Mouse (Mus musculus): ENCODE results near the gene Frem2. TPM values are rescaled to one million over a fixed set of nuclear protein-coding genes. Genes with fewer than 3 reads are reported as not detected.

Gene Frem2
- polyA plus RNA-seq, 1 experiment from 2014 or later: 4.0 TPM

GRCm38 (mm10) chr3:53571663-53572062, 85.5 kb downstream of the Frem2 start:
- Histone ChIP-seq H3K36me3 (replicated peaks) (no peaks in the 10 kb centered on the region), H3K4me3 (no peak overlapping the region), H3K27me3 (ENCODE audit: poor library complexity, severe bottlenecking) (no peaks in the 10 kb centered on the region), H3K9me3 (no peaks in the 10 kb centered on the region), H3K27ac (no peak overlapping the region), H3K4me1 (peaks cover 19% of the 10 kb centered on the region)
- no peak for DNase-seq (ENCODE audit: extremely low spot score, low spot score)
- 72% methylated on average over 6 of the region's 6 CpGs for WGBS

GRCm38 (mm10) chr3:53564521-53564920, 92.6 kb downstream of the Frem2 start:
- WGBS: 67% methylated on average over 7 of the region's 7 CpGs
- DNase-seq (ENCODE audit: extremely low spot score, low spot score): no peak
- no peaks in the 10 kb centered on the region for H3K27me3 ChIP-seq (ENCODE audit: poor library complexity, severe bottlenecking)
- no peak overlapping the region for H3K4me3 ChIP-seq
- no peaks in the 10 kb centered on the region for H3K36me3 ChIP-seq (replicated peaks)
- peak overlapping the region; percentile 26; the same call in 1 of the 2 replicates for H3K27ac ChIP-seq
- H3K4me1 ChIP-seq: peaks cover 42% of the 10 kb centered on the region
- no peaks in the 10 kb centered on the region for H3K9me3 ChIP-seq

GRCm38 (mm10) chr3:53563746-53564145, 93.4 kb downstream of the Frem2 start:
- WGBS: 75% methylated on average over 7 of the region's 7 CpGs
- Histone ChIP-seq H3K4me3 (no peak overlapping the region), H3K36me3 (replicated peaks) (no peaks in the 10 kb centered on the region), H3K4me1 (peaks cover 42% of the 10 kb centered on the region), H3K27me3 (ENCODE audit: poor library complexity, severe bottlenecking) (no peaks in the 10 kb centered on the region), H3K9me3 (no peaks in the 10 kb centered on the region), H3K27ac (peak overlapping the region; percentile 31; the same call in 1 of the 2 replicates)
- no peak for DNase-seq (ENCODE audit: extremely low spot score, low spot score)

GRCm38 (mm10) chr3:53561813-53562212, 95.3 kb downstream of the Frem2 start:
- H3K4me3 ChIP-seq: no peak overlapping the region
- peaks cover 42% of the 10 kb centered on the region for H3K4me1 ChIP-seq
- DNase-seq (ENCODE audit: extremely low spot score, low spot score): peak; percentile 28
- peak overlapping the region; percentile 69 for H3K27ac ChIP-seq
- no peaks in the 10 kb centered on the region for H3K36me3 ChIP-seq (replicated peaks)
- no peaks in the 10 kb centered on the region for H3K9me3 ChIP-seq
- WGBS: 51% methylated on average over 7 of the region's 7 CpGs
- no peaks in the 10 kb centered on the region for H3K27me3 ChIP-seq (ENCODE audit: poor library complexity, severe bottlenecking)

- H3K9me3 ChIP-seq: no peaks in the 10 kb centered on the region
- no peak for DNase-seq (ENCODE audit: extremely low spot score, low spot score)
- H3K36me3 ChIP-seq (replicated peaks): no peaks in the 10 kb centered on the region
- WGBS: 88% methylated on average over 6 of the region's 6 CpGs
- no peak overlapping the region for H3K27ac ChIP-seq
- H3K27me3 ChIP-seq (ENCODE audit: poor library complexity, severe bottlenecking): no peaks in the 10 kb centered on the region
- peaks cover 48% of the 10 kb centered on the region for H3K4me1 ChIP-seq
- H3K4me3 ChIP-seq: no peak overlapping the region
These were observed 98.1 kb downstream of the Frem2 start for GRCm38 (mm10) chr3:53559056-53559455.

GRCm38 (mm10) chr3:53558230-53558629, 98.9 kb downstream of the Frem2 start:
- Histone ChIP-seq H3K4me3 (no peak overlapping the region), H3K9me3 (no peaks in the 10 kb centered on the region), H3K27me3 (ENCODE audit: poor library complexity, severe bottlenecking) (no peaks in the 10 kb centered on the region), H3K36me3 (replicated peaks) (no peaks in the 10 kb centered on the region), H3K27ac (no peak overlapping the region), H3K4me1 (peaks cover 40% of the 10 kb centered on the region)
- 90% methylated on average over 9 of the region's 9 CpGs for WGBS
- no peak for DNase-seq (ENCODE audit: extremely low spot score, low spot score)

GRCm38 (mm10) chr3:53557388-53558214, 99.6 kb downstream of the Frem2 start:
- Histone ChIP-seq H3K27ac (no peak overlapping the region), H3K4me3 (no peak overlapping the region), H3K36me3 (replicated peaks) (no peaks in the 10 kb centered on the region), H3K4me1 (peaks cover 36% of the 10 kb centered on the region), H3K9me3 (no peaks in the 10 kb centered on the region), H3K27me3 (ENCODE audit: poor library complexity, severe bottlenecking) (no peaks in the 10 kb centered on the region)
- no peak for DNase-seq (ENCODE audit: extremely low spot score, low spot score)
- 94% methylated on average over 16 of the region's 16 CpGs for WGBS

- 50% methylated on average over 10 of the region's 10 CpGs for WGBS
- Histone ChIP-seq H3K9me3 (no peaks in the 10 kb centered on the region), H3K36me3 (replicated peaks) (no peaks in the 10 kb centered on the region), H3K4me1 (peaks cover 18% of the 10 kb centered on the region), H3K27ac (peak overlapping the region; percentile 36; the same call in 1 of the 2 replicates), H3K4me3 (no peak overlapping the region), H3K27me3 (ENCODE audit: poor library complexity, severe bottlenecking) (no peaks in the 10 kb centered on the region)
- no peak for DNase-seq (ENCODE audit: extremely low spot score, low spot score)
These were observed 101.9 kb downstream of the Frem2 start for GRCm38 (mm10) chr3:53555031-53555952.

GRCm38 (mm10) chr3:53552691-53553090, 104.5 kb downstream of the Frem2 start:
- H3K4me3 ChIP-seq: no peak overlapping the region
- DNase-seq (ENCODE audit: extremely low spot score, low spot score): no peak
- H3K9me3 ChIP-seq: no peaks in the 10 kb centered on the region
- H3K4me1 ChIP-seq: peaks cover 18% of the 10 kb centered on the region
- H3K27me3 ChIP-seq (ENCODE audit: poor library complexity, severe bottlenecking): no peaks in the 10 kb centered on the region
- 83% methylated on average over 7 of the region's 7 CpGs for WGBS
- no peak overlapping the region for H3K27ac ChIP-seq
- H3K36me3 ChIP-seq (replicated peaks): no peaks in the 10 kb centered on the region

GRCm38 (mm10) chr3:53532091-53532490, 125.1 kb downstream of the Frem2 start:
- no peak for DNase-seq (ENCODE audit: extremely low spot score, low spot score)
- 94% methylated on average over 6 of the region's 6 CpGs for WGBS
- no peaks in the 10 kb centered on the region for H3K9me3 ChIP-seq
- H3K4me1 ChIP-seq: no peaks in the 10 kb centered on the region
- H3K36me3 ChIP-seq (replicated peaks): peaks cover 16% of the 10 kb centered on the region
- no peak overlapping the region for H3K4me3 ChIP-seq
- no peak overlapping the region for H3K27ac ChIP-seq
- no peaks in the 10 kb centered on the region for H3K27me3 ChIP-seq (ENCODE audit: poor library complexity, severe bottlenecking)

GRCm38 (mm10) chr3:53530305-53530704, 126.8 kb downstream of the Frem2 start:
- Histone ChIP-seq H3K4me3 (no peak overlapping the region), H3K27ac (no peak overlapping the region), H3K36me3 (replicated peaks) (peaks cover 4% of the 10 kb centered on the region; the same call in 1 of the 2 replicates), H3K4me1 (no peaks in the 10 kb centered on the region), H3K9me3 (no peaks in the 10 kb centered on the region), H3K27me3 (ENCODE audit: poor library complexity, severe bottlenecking) (0 out of 2 replicates have a peak, but pooled peaks cover 4% of the 10 kb centered on the region)
- DNase-seq (ENCODE audit: extremely low spot score, low spot score): no peak
- WGBS: 91% methylated on average over 6 of the region's 6 CpGs

GRCm38 (mm10) chr3:53525737-53526136, 131.4 kb downstream of the Frem2 start:
- Histone ChIP-seq H3K36me3 (replicated peaks) (no peaks in the 10 kb centered on the region), H3K4me1 (no peaks in the 10 kb centered on the region), H3K27ac (no peak overlapping the region), H3K9me3 (no peaks in the 10 kb centered on the region), H3K4me3 (peak overlapping the region; percentile 40), H3K27me3 (ENCODE audit: poor library complexity, severe bottlenecking) (0 out of 2 replicates have a peak, but pooled peaks cover 4% of the 10 kb centered on the region)
- DNase-seq (ENCODE audit: extremely low spot score, low spot score): peak; percentile 61
- WGBS: 40% methylated on average over 21 of the region's 21 CpGs
